Mouse (Mus musculus): ENCODE measurements around the gene Wbp2nl. TPM values are rescaled to one million over a fixed set of nuclear protein-coding genes. Genes with fewer than 3 reads are reported as not detected.

The Wbp2nl gene
- 0.40 and 0.56 TPM in 2 replicates for polyA plus RNA-seq (2014; fragmentation: Nextera tagmentation; extraction: Ambion mirVana)

GRCm38 (mm10) chr15:82298764-82299561 is at the start of gene Wbp2nl:
Gene Wbp2nl (plus strand): TSS chr15:82298954.
- no peak within 1 kb of the TSS for H3K4me3 ChIP-seq (ENCODE audit: low read depth, low read length)
- no peaks in the 10 kb centered on the region for H3K36me3 ChIP-seq (ENCODE audit: control insufficient read depth, insufficient read depth, low read length)
- H3K9ac ChIP-seq (ENCODE audit: low read depth, low read length): no peak within 1 kb of the TSS
- H3K27me3 ChIP-seq (ENCODE audit: control insufficient read depth, insufficient read depth, low read length): no peaks in the 10 kb centered on the region
- WGBS (ENCODE audit: insufficient replicate concordance): 48% methylated on average over 39 of the region's 39 CpGs
- H3K4me1 ChIP-seq (ENCODE audit: control insufficient read depth, insufficient read depth, low read length): no peaks in the 10 kb centered on the region
- ATAC-seq (replicated peaks; ENCODE audit: insufficient number of reproducible peaks, low FRiP score, low TSS enrichment): peak; percentile 65
- H3K9me3 ChIP-seq (replicated peaks; ENCODE audit: control insufficient read depth, low read length): no peaks in the 10 kb centered on the region
- peak within 1 kb of the TSS; percentile 50 for H3K4me2 ChIP-seq
- H3K27ac ChIP-seq (ENCODE audit: low read depth, low read length): no peak within 1 kb of the TSS

GRCm38 (mm10) chr15:82251579-82251978 is 47.2 kb upstream of the Wbp2nl start:
- peaks cover 6% of the 10 kb centered on the region; the same call in 1 of the 2 replicates for H3K27me3 ChIP-seq (ENCODE audit: control insufficient read depth, insufficient read depth, low read length)
- H3K4me1 ChIP-seq (ENCODE audit: control insufficient read depth, insufficient read depth, low read length): no peaks in the 10 kb centered on the region
- no peak overlapping the region for H3K9ac ChIP-seq (ENCODE audit: low read depth, low read length)
- 90% methylated on average over 3 of the region's 3 CpGs for WGBS (ENCODE audit: insufficient replicate concordance)
- no peak for ATAC-seq (replicated peaks; ENCODE audit: insufficient number of reproducible peaks, low FRiP score, low TSS enrichment)
- no peaks in the 10 kb centered on the region for H3K36me3 ChIP-seq (ENCODE audit: control insufficient read depth, insufficient read depth, low read length)
- no peak overlapping the region for H3K4me3 ChIP-seq (ENCODE audit: low read depth, low read length)
- no peak overlapping the region for H3K27ac ChIP-seq (ENCODE audit: low read depth, low read length)
- H3K4me2 ChIP-seq: no peak overlapping the region
- no peaks in the 10 kb centered on the region for H3K9me3 ChIP-seq (replicated peaks; ENCODE audit: control insufficient read depth, low read length)

DNA sequence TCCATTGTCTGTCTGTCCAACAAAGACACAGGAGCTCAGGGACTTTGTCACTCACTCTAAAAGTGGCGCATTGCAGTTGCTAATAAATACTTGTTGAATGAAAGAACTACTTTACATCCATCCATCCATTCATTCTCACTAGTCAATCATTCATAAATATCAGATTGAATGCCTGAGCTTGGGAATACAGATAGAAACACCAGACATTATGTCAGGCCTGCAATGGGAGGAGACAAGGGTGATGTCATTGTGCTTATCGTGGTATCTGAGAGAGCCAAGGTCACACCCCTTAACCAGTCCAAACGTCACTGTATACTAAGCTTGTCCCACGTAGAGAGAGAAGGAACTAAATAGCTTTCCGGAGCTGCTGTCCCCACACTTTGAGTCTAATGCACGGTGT is 46.7 kb upstream of the Wbp2nl start, which contains the start of gene 1500009C09Rik:
1500009C09Rik (plus strand) TSS at position 301 of the 400 bp plus-strand sequence.
- H3K9ac ChIP-seq (ENCODE audit: low read depth, low read length): no peak within 1 kb of the TSS
- H3K4me3 ChIP-seq (ENCODE audit: low read depth, low read length): no peak within 1 kb of the TSS
- 79% methylated on average over 6 of the region's 6 CpGs for WGBS (ENCODE audit: insufficient replicate concordance)
- H3K36me3 ChIP-seq (ENCODE audit: control insufficient read depth, insufficient read depth, low read length): no peaks in the 10 kb centered on the region
- no peaks in the 10 kb centered on the region for H3K9me3 ChIP-seq (replicated peaks; ENCODE audit: control insufficient read depth, low read length)
- no peaks in the 10 kb centered on the region for H3K4me1 ChIP-seq (ENCODE audit: control insufficient read depth, insufficient read depth, low read length)
- no peak within 1 kb of the TSS for H3K4me2 ChIP-seq
- ATAC-seq (replicated peaks; ENCODE audit: insufficient number of reproducible peaks, low FRiP score, low TSS enrichment): no peak
- no peak within 1 kb of the TSS for H3K27ac ChIP-seq (ENCODE audit: low read depth, low read length)
- peaks cover 6% of the 10 kb centered on the region; the same call in 1 of the 2 replicates for H3K27me3 ChIP-seq (ENCODE audit: control insufficient read depth, insufficient read depth, low read length)

DNA sequence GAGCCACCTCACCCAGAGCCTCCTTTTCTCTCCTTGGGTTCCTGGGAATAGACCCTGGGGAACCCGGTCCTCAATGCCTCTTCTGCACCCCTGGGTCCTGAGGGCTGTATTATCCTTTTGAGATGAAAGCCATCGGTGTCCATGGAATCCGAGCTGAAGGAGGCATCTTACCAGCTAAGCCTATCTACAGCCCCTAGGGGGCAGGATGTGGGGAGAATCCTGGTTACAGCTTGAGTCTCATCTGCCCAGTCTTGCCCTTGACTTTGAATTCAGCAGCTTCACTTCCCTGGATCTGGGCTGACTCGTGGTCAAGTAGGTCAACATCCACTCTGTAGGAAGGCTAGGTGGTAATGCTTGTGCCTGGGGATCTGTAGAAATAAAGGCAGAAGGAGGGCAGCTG is 43.5 kb upstream of the Wbp2nl start:
- WGBS (ENCODE audit: insufficient replicate concordance): 41% methylated on average over 4 of the region's 4 CpGs
- no peak overlapping the region for H3K9ac ChIP-seq (ENCODE audit: low read depth, low read length)

DNA sequence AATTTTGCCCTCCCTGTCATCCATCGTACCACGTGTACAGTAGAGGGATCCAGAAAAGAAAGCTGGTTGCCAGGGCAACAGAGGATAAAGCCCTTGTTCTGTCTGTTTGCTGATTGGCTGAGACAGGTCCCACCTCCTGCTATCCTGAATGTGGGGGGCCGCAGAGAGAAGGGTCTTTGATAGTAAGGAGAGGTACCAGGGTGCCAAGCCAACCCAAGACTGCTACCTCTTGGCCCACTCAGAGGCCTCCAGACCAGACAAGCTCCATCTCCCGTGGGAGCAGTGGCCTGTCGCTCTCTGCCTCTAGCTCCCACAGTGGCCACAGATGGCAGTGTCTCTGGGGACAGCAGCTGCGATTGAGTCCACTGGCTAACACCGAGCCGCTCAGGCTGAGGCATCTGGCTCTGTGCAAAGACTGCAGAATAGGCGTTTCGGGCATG is 42.8 kb upstream of the Wbp2nl start:
- Histone ChIP-seq H3K27me3 (ENCODE audit: control insufficient read depth, insufficient read depth, low read length) (peaks cover 6% of the 10 kb centered on the region; the same call in 1 of the 2 replicates), H3K9ac (ENCODE audit: low read depth, low read length) (no peak overlapping the region; the same call in 1 of the 2 replicates), H3K36me3 (ENCODE audit: control insufficient read depth, insufficient read depth, low read length) (no peaks in the 10 kb centered on the region), H3K4me1 (ENCODE audit: control insufficient read depth, insufficient read depth, low read length) (no peaks in the 10 kb centered on the region), H3K4me2 (0 out of 2 replicates have a peak overlapping the region, but pooled peaks have one; percentile 3), H3K9me3 (replicated peaks; ENCODE audit: control insufficient read depth, low read length) (no peaks in the 10 kb centered on the region), H3K27ac (ENCODE audit: low read depth, low read length) (no peak overlapping the region), H3K4me3 (ENCODE audit: low read depth, low read length) (no peak overlapping the region)
- no peak for ATAC-seq (replicated peaks; ENCODE audit: insufficient number of reproducible peaks, low FRiP score, low TSS enrichment)
- WGBS (ENCODE audit: insufficient replicate concordance): 24% methylated on average over 10 of the region's 10 CpGs

More for the DNA sequence above, 43.5 kb upstream of the Wbp2nl start:
- Histone ChIP-seq H3K4me3 (ENCODE audit: low read depth, low read length) (no peak overlapping the region), H3K4me2 (no peak overlapping the region), H3K36me3 (ENCODE audit: control insufficient read depth, insufficient read depth, low read length) (no peaks in the 10 kb centered on the region), H3K9me3 (replicated peaks; ENCODE audit: control insufficient read depth, low read length) (no peaks in the 10 kb centered on the region), H3K4me1 (ENCODE audit: control insufficient read depth, insufficient read depth, low read length) (no peaks in the 10 kb centered on the region), H3K27ac (ENCODE audit: low read depth, low read length) (no peak overlapping the region), H3K27me3 (ENCODE audit: control insufficient read depth, insufficient read depth, low read length) (peaks cover 6% of the 10 kb centered on the region; the same call in 1 of the 2 replicates)
- ATAC-seq (replicated peaks; ENCODE audit: insufficient number of reproducible peaks, low FRiP score, low TSS enrichment): no peak

DNA sequence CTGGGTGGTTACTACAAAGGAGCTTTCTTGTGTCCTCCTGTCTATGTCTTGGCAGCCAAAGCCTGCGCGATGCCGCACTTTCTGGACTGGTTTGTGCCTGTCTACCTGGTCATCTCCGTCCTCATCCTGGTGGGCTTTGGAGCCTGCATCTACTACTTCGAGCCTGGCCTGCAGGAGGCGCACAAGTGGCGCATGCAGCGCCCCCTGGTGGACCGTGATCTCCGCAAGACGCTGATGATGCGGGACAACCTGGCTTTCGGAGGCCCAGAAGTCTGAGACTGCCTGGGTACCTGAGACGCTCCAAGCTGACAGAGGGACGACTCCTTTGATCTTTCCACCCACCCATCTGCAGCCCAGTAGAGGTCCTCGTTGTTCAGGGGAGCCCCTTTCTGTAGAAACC is 39.2 kb upstream of the Wbp2nl start:
- Histone ChIP-seq H3K4me1 (ENCODE audit: control insufficient read depth, insufficient read depth, low read length) (no peaks in the 10 kb centered on the region), H3K36me3 (ENCODE audit: control insufficient read depth, insufficient read depth, low read length) (no peaks in the 10 kb centered on the region), H3K9ac (ENCODE audit: low read depth, low read length) (no peak overlapping the region), H3K27ac (ENCODE audit: low read depth, low read length) (no peak overlapping the region), H3K4me2 (no peak overlapping the region), H3K9me3 (replicated peaks; ENCODE audit: control insufficient read depth, low read length) (no peaks in the 10 kb centered on the region), H3K27me3 (ENCODE audit: control insufficient read depth, insufficient read depth, low read length) (peaks cover 6% of the 10 kb centered on the region; the same call in 1 of the 2 replicates), H3K4me3 (ENCODE audit: low read depth, low read length) (no peak overlapping the region)
- no peak for ATAC-seq (replicated peaks; ENCODE audit: insufficient number of reproducible peaks, low FRiP score, low TSS enrichment)
- WGBS (ENCODE audit: insufficient replicate concordance): 13% methylated on average over 16 of the region's 16 CpGs

GRCm38 (mm10) chr15:82266356-82266755 is 32.4 kb upstream of the Wbp2nl start:
- WGBS (ENCODE audit: insufficient replicate concordance): 17% methylated on average over 6 of the region's 6 CpGs
- Histone ChIP-seq H3K9ac (ENCODE audit: low read depth, low read length) (no peak overlapping the region), H3K4me2 (no peak overlapping the region), H3K9me3 (replicated peaks; ENCODE audit: control insufficient read depth, low read length) (no peaks in the 10 kb centered on the region), H3K27ac (ENCODE audit: low read depth, low read length) (no peak overlapping the region), H3K27me3 (ENCODE audit: control insufficient read depth, insufficient read depth, low read length) (no peaks in the 10 kb centered on the region), H3K4me3 (ENCODE audit: low read depth, low read length) (no peak overlapping the region), H3K4me1 (ENCODE audit: control insufficient read depth, insufficient read depth, low read length) (peaks cover 11% of the 10 kb centered on the region; the same call in 1 of the 2 replicates), H3K36me3 (ENCODE audit: control insufficient read depth, insufficient read depth, low read length) (no peaks in the 10 kb centered on the region)
- no peak for ATAC-seq (replicated peaks; ENCODE audit: insufficient number of reproducible peaks, low FRiP score, low TSS enrichment)

GRCm38 (mm10) chr15:82268185-82268584 is 30.6 kb upstream of the Wbp2nl start:
- Histone ChIP-seq H3K4me1 (ENCODE audit: control insufficient read depth, insufficient read depth, low read length) (peaks cover 11% of the 10 kb centered on the region; the same call in 1 of the 2 replicates), H3K4me3 (ENCODE audit: low read depth, low read length) (no peak overlapping the region), H3K4me2 (no peak overlapping the region), H3K9me3 (replicated peaks; ENCODE audit: control insufficient read depth, low read length) (no peaks in the 10 kb centered on the region), H3K27me3 (ENCODE audit: control insufficient read depth, insufficient read depth, low read length) (peaks cover 14% of the 10 kb centered on the region), H3K36me3 (ENCODE audit: control insufficient read depth, insufficient read depth, low read length) (no peaks in the 10 kb centered on the region), H3K27ac (ENCODE audit: low read depth, low read length) (no peak overlapping the region), H3K9ac (ENCODE audit: low read depth, low read length) (no peak overlapping the region)
- WGBS (ENCODE audit: insufficient replicate concordance): 26% methylated on average over 3 of the region's 3 CpGs
- no peak for ATAC-seq (replicated peaks; ENCODE audit: insufficient number of reproducible peaks, low FRiP score, low TSS enrichment)

Measured in heart, embryonic 11.5 days (tissue).